7 mouse cellular contexts compared by ENCODE assay signal in genomic region chr4:125490661-125491504, GRCm38 (mm10). TPM values are rescaled to one million over a fixed set of nuclear protein-coding genes. Genes with fewer than 3 reads are reported as not detected.
DNase-seq lines count a peak whose midpoint lies in the region; ATAC-seq and TF ChIP-seq lines count a peak whose summit lies in the region.

Grik3 (plus strand) TSS chr4:125490700.

- no peaks in the 10 kb centered on the region for H3K36me3 ChIP-seq in embryonic facial prominence, embryonic 15.5 days
- no peaks in the 10 kb centered on the region for H3K36me3 ChIP-seq in intestine, postnatal 0 days (ENCODE audit: control insufficient read depth, insufficient read depth)
- no peaks in the 10 kb centered on the region for H3K36me3 ChIP-seq in neural tube, embryonic 12.5 days

- peak within 1 kb of the TSS; percentile 60 for H3K4me3 ChIP-seq in layer of hippocampus, adult 2 months
- peak within 1 kb of the TSS; percentile 45 for H3K4me3 ChIP-seq in embryonic facial prominence, embryonic 15.5 days (replicated peaks)
- H3K4me3 ChIP-seq in intestine, postnatal 0 days (ENCODE audit: low read depth, low read length): 0 out of 2 replicates have a peak within 1 kb of the TSS, but pooled peaks have one; percentile 16
- H3K4me3 ChIP-seq in neural tube, embryonic 12.5 days: peak within 1 kb of the TSS; percentile 55

- peak within 1 kb of the TSS; percentile 86 for H3K4me2 ChIP-seq in embryonic facial prominence, embryonic 15.5 days (replicated peaks)
- peak within 1 kb of the TSS; percentile 38 for H3K4me2 ChIP-seq in intestine, postnatal 0 days (replicated peaks; ENCODE audit: low read depth)
- H3K4me2 ChIP-seq in neural tube, embryonic 12.5 days (replicated peaks): peak within 1 kb of the TSS; percentile 81

- H3K27me3 ChIP-seq in embryonic facial prominence, embryonic 15.5 days: peaks cover 100% of the 10 kb centered on the region
- H3K27me3 ChIP-seq in intestine, postnatal 0 days (replicated peaks; ENCODE audit: control insufficient read depth, insufficient read depth, low read length): peaks cover 80% of the 10 kb centered on the region
- peaks cover 92% of the 10 kb centered on the region for H3K27me3 ChIP-seq in neural tube, embryonic 12.5 days (replicated peaks)

- peak within 1 kb of the TSS; percentile 77 for H3K27ac ChIP-seq in layer of hippocampus, adult 2 months
- no peak within 1 kb of the TSS for H3K27ac ChIP-seq in embryonic facial prominence, embryonic 15.5 days (replicated peaks)
- H3K27ac ChIP-seq in intestine, postnatal 0 days (ENCODE audit: low read depth, low read length): no peak within 1 kb of the TSS
- peak within 1 kb of the TSS; percentile 71 for H3K27ac ChIP-seq in neural tube, embryonic 12.5 days

- no peak; the same call in 1 of the 2 replicates for ATAC-seq in embryonic facial prominence, embryonic 15.5 days (ENCODE audit: insufficient number of reproducible peaks, low FRiP score, low TSS enrichment, low read depth)
- ATAC-seq in intestine, postnatal 0 days: no peak
- no peak; the same call in 1 of the 2 replicates for ATAC-seq in neural tube, embryonic 12.5 days (ENCODE audit: low FRiP score, low read depth)
- no peak for ATAC-seq in CD4-positive, CD25-positive, alpha-beta regulatory T cell, adult 4 months

- H3K9me3 ChIP-seq in embryonic facial prominence, embryonic 15.5 days (replicated peaks): no peaks in the 10 kb centered on the region
- no peaks in the 10 kb centered on the region for H3K9me3 ChIP-seq in intestine, postnatal 0 days (ENCODE audit: control insufficient read depth)
- no peaks in the 10 kb centered on the region for H3K9me3 ChIP-seq in neural tube, embryonic 12.5 days

- no peak within 1 kb of the TSS for H3K9ac ChIP-seq in embryonic facial prominence, embryonic 15.5 days
- H3K9ac ChIP-seq in intestine, postnatal 0 days (ENCODE audit: low read depth, low read length): no peak within 1 kb of the TSS
- peak within 1 kb of the TSS; percentile 83 for H3K9ac ChIP-seq in neural tube, embryonic 12.5 days

- TF ChIP-seq CTCF in layer of hippocampus, adult 2 months (conservative IDR thresholded peaks at IDR 0.05): no peak
- no peak for TF ChIP-seq CTCF in intestine, postnatal 0 days (IDR thresholded peaks at IDR 0.05; ENCODE audit: low read depth)

- WGBS in embryonic facial prominence, embryonic 15.5 days: under 1% methylated on average over 77 of the region's 77 CpGs
- under 1% methylated on average over 53 of the region's 77 CpGs for WGBS in intestine, postnatal 0 days
- 1% methylated on average over 65 of the region's 77 CpGs for WGBS in neural tube, embryonic 12.5 days

- no peak for DNase-seq in layer of hippocampus, adult 2 months (ENCODE audit: low spot score in 2 of 2)
- no peak for DNase-seq in layer of hippocampus, adult 9-11 months
- no peak for DNase-seq in spleen, adult 18-20 months

- peaks cover 27% of the 10 kb centered on the region for H3K4me1 ChIP-seq in embryonic facial prominence, embryonic 15.5 days
- no peaks in the 10 kb centered on the region for H3K4me1 ChIP-seq in intestine, postnatal 0 days (replicated peaks; ENCODE audit: control insufficient read depth, insufficient read depth, low read length)
- H3K4me1 ChIP-seq in neural tube, embryonic 12.5 days: peaks cover 90% of the 10 kb centered on the region

RNA-seq across cellular contexts. Expression of gene Grik3, which starts in this region (rescaled TPM):
- 10 to 100 TPM; 24.8 to 25.3 TPM for total RNA-seq in layer of hippocampus, adult 2 months (2021)
- polyA plus RNA-seq in embryonic facial prominence, embryonic 15.5 days (2015; fragmentation: Nextera tagmentation; extraction: Ambion mirVana): 0.60 and 0.63 TPM in 2 replicates
- polyA plus RNA-seq in intestine, postnatal 0 days (2015; fragmentation: Nextera tagmentation; extraction: Ambion mirVana): 0.05 and 0.07 TPM in 2 replicates
- 3.3 and 3.5 TPM in 2 replicates for polyA plus RNA-seq in neural tube, embryonic 12.5 days (2016; fragmentation: Nextera tagmentation; extraction: Ambion mirVana)
- polyA plus RNA-seq in CD4-positive, CD25-positive, alpha-beta regulatory T cell, adult 4 months (2017; shearing (Covaris generic)): not detected

Comparison
In these comparisons a context has a peak if more than half of its experiments do, and no peak if none do; other contexts are left out.
1. H3K27ac ChIP-seq: peak in layer of hippocampus, adult 2 months (single experiment) and neural tube, embryonic 12.5 days (single experiment); none in embryonic facial prominence, embryonic 15.5 days (single experiment) and intestine, postnatal 0 days (single experiment).
2. Peak in every context shown above with its lines, with median percentiles within 50 percentile points of each other: H3K4me3 ChIP-seq and H3K4me2 ChIP-seq.